22 mouse cellular contexts compared by ENCODE assay signal in genomic region chr7:81841439-81841838, GRCm38 (mm10). TPM values are rescaled to one million over a fixed set of nuclear protein-coding genes. Genes with fewer than 3 reads are reported as not detected.
DNase-seq lines count a peak whose midpoint lies in the region; ATAC-seq lines count a peak whose summit lies in the region.
"Had no signal": no experiment of that assay in that cellular context is flagged by ENCODE, and none has a peak within 500 bp of the region (broad histone marks: within the 10 kb centered on the region; RNA-seq: fewer than 3 reads in every experiment).

No protein-coding gene starts in this region.

- DNase-seq in forebrain, embryonic 10.5 days (ENCODE audit: extremely low spot score, low spot score): no peak
- peak; percentile 62 for DNase-seq in kidney, adult 11 months
- peak; percentile 38 for DNase-seq in testis, postnatal 10 days (ENCODE audit: low spot score)
- DNase-seq in testis, postnatal 14 days (ENCODE audit: low spot score): no peak
- no peak for DNase-seq in T-cell, adult 2 months (ENCODE audit: low spot score)
- DNase-seq in cerebellum, postnatal 4 days (ENCODE audit: low spot score in 2 of 2): no peak
- DNase-seq: cerebellum, postnatal 25 days; left cerebral cortex, postnatal 4 days; lung, postnatal 14 days; spleen, adult 18-20 months; thymus, postnatal 4 days had no signal

- no peaks in the 10 kb centered on the region for H3K9me3 ChIP-seq in forebrain, embryonic 15.5 days
- H3K9me3 ChIP-seq in forebrain, embryonic 10.5 days: no peaks in the 10 kb centered on the region
- no peaks in the 10 kb centered on the region for H3K9me3 ChIP-seq in kidney, embryonic 16.5 days (ENCODE audit: low read length)
- H3K9me3 ChIP-seq: embryonic facial prominence, embryonic 13.5 days; forebrain, embryonic 13.5 days; hindbrain, embryonic 10.5 days; midbrain, embryonic 12.5 days had no signal

- no peak overlapping the region for H3K4me3 ChIP-seq in forebrain, embryonic 15.5 days
- no peak overlapping the region for H3K4me3 ChIP-seq in forebrain, embryonic 10.5 days
- H3K4me3 ChIP-seq in kidney, embryonic 16.5 days (ENCODE audit: low read length): no peak overlapping the region
- H3K4me3 ChIP-seq: embryonic facial prominence, embryonic 13.5 days; forebrain, embryonic 13.5 days; hindbrain, embryonic 10.5 days; midbrain, embryonic 12.5 days had no signal

- H3K4me1 ChIP-seq in forebrain, embryonic 15.5 days: peaks cover 13% of the 10 kb centered on the region
- peaks cover 13% of the 10 kb centered on the region for H3K4me1 ChIP-seq in forebrain, embryonic 10.5 days
- no peaks in the 10 kb centered on the region for H3K4me1 ChIP-seq in kidney, embryonic 16.5 days (ENCODE audit: insufficient read depth, low read length)
- H3K4me1 ChIP-seq: hindbrain, embryonic 10.5 days; midbrain, embryonic 12.5 days had no signal

- H3K9ac ChIP-seq in forebrain, embryonic 15.5 days (replicated peaks): no peak overlapping the region
- H3K9ac ChIP-seq in kidney, embryonic 16.5 days (replicated peaks; ENCODE audit: low read length): no peak overlapping the region
- H3K9ac ChIP-seq: embryonic facial prominence, embryonic 13.5 days; forebrain, embryonic 13.5 days; liver, embryonic 14.5 days; midbrain, embryonic 12.5 days had no signal

- ATAC-seq in forebrain, embryonic 15.5 days (replicated peaks): no peak
- no peak for ATAC-seq in kidney, embryonic 16.5 days (ENCODE audit: low FRiP score, low TSS enrichment)
- ATAC-seq: forebrain, embryonic 13.5 days; inflammation-experienced regulatory T-cells, adult 6 months had no signal

- no peak overlapping the region for H3K4me2 ChIP-seq in forebrain, embryonic 15.5 days (replicated peaks)
- H3K4me2 ChIP-seq in kidney, embryonic 16.5 days (replicated peaks; ENCODE audit: low read depth, low read length): no peak overlapping the region
- H3K4me2 ChIP-seq: embryonic facial prominence, embryonic 13.5 days; forebrain, embryonic 13.5 days; midbrain, embryonic 12.5 days had no signal

- no peaks in the 10 kb centered on the region for H3K27me3 ChIP-seq in forebrain, embryonic 15.5 days
- H3K27me3 ChIP-seq in forebrain, embryonic 10.5 days (ENCODE audit: poor library complexity, severe bottlenecking): no peaks in the 10 kb centered on the region
- H3K27me3 ChIP-seq in kidney, embryonic 16.5 days (ENCODE audit: insufficient read depth, low read length): no peaks in the 10 kb centered on the region
- H3K27me3 ChIP-seq: embryonic facial prominence, embryonic 13.5 days; forebrain, embryonic 13.5 days; midbrain, embryonic 12.5 days had no signal

- WGBS in forebrain, embryonic 15.5 days: 91% methylated on average over 6 of the region's 6 CpGs
- WGBS in forebrain, embryonic 10.5 days: 86% methylated on average over 6 of the region's 6 CpGs
- WGBS in kidney, embryonic 16.5 days: 85% methylated on average over 6 of the region's 6 CpGs

- no peaks in the 10 kb centered on the region for H3K36me3 ChIP-seq in forebrain, embryonic 15.5 days
- no peaks in the 10 kb centered on the region for H3K36me3 ChIP-seq in forebrain, embryonic 10.5 days (replicated peaks)
- no peaks in the 10 kb centered on the region for H3K36me3 ChIP-seq in kidney, embryonic 16.5 days (ENCODE audit: insufficient read depth, low read length)
- H3K36me3 ChIP-seq: embryonic facial prominence, embryonic 13.5 days; hindbrain, embryonic 10.5 days; midbrain, embryonic 12.5 days had no signal

- H3K27ac ChIP-seq in forebrain, embryonic 15.5 days (replicated peaks): peak overlapping the region; percentile 66; the same call in 1 of the 2 replicates
- no peak overlapping the region for H3K27ac ChIP-seq in forebrain, embryonic 10.5 days
- H3K27ac ChIP-seq in kidney, embryonic 16.5 days (ENCODE audit: low read length): no peak overlapping the region
- H3K27ac ChIP-seq: embryonic facial prominence, embryonic 13.5 days; hindbrain, embryonic 10.5 days; liver, embryonic 14.5 days; midbrain, embryonic 12.5 days had no signal

RNA-seq across cellular contexts. Expression of gene Btbd1, which starts 12.2 kb away (rescaled TPM):
- polyA plus RNA-seq in forebrain, embryonic 15.5 days (2015; fragmentation: Nextera tagmentation; extraction: Ambion mirVana): 96.3 and 108 TPM in 2 replicates
- polyA plus RNA-seq in forebrain, embryonic 10.5 days (2016; fragmentation: Nextera tagmentation; extraction: Ambion mirVana): 56.6 and 60.7 TPM in 2 replicates
- 52.1 and 62.1 TPM in 2 replicates for polyA plus RNA-seq in kidney, embryonic 16.5 days (2015; fragmentation: Nextera tagmentation; extraction: Ambion mirVana)

RNA-seq across cellular contexts. Expression of gene Gm10160, which starts 14.2 kb away (rescaled TPM):
- polyA plus RNA-seq in forebrain, embryonic 15.5 days (2015; fragmentation: Nextera tagmentation; extraction: Ambion mirVana): not detected in 2 replicates
- polyA plus RNA-seq in forebrain, embryonic 10.5 days (2016; fragmentation: Nextera tagmentation; extraction: Ambion mirVana): not detected in 2 replicates
- not detected in 2 replicates for polyA plus RNA-seq in kidney, embryonic 16.5 days (2015; fragmentation: Nextera tagmentation; extraction: Ambion mirVana)
- polyA plus RNA-seq: embryonic facial prominence, embryonic 13.5 days; forebrain, embryonic 13.5 days; gonadal fat pad, adult 2 months; hindbrain, embryonic 10.5 days; inflammation-experienced regulatory T-cells, adult 6 months; liver, embryonic 14.5 days; midbrain, embryonic 12.5 days; neural tube, embryonic 11.5 days; stomach, embryonic 16.5 days had no signal

RNA-seq across cellular contexts. Expression of gene Tm6sf1, which starts 17.4 kb away (rescaled TPM):
- 7.1 and 7.6 TPM in 2 replicates for polyA plus RNA-seq in forebrain, embryonic 15.5 days (2015; fragmentation: Nextera tagmentation; extraction: Ambion mirVana)
- 11.2 and 11.7 TPM in 2 replicates for polyA plus RNA-seq in forebrain, embryonic 10.5 days (2016; fragmentation: Nextera tagmentation; extraction: Ambion mirVana)
- 13.2 and 14.3 TPM in 2 replicates for polyA plus RNA-seq in kidney, embryonic 16.5 days (2015; fragmentation: Nextera tagmentation; extraction: Ambion mirVana)

RNA-seq across cellular contexts. Expression of gene 3110040N11Rik, which starts 52.2 kb away (rescaled TPM):
- 51.6 and 52.2 TPM in 2 replicates for polyA plus RNA-seq in forebrain, embryonic 15.5 days (2015; fragmentation: Nextera tagmentation; extraction: Ambion mirVana)
- polyA plus RNA-seq in forebrain, embryonic 10.5 days (2016; fragmentation: Nextera tagmentation; extraction: Ambion mirVana): 38.3 and 40.9 TPM in 2 replicates
- polyA plus RNA-seq in kidney, embryonic 16.5 days (2015; fragmentation: Nextera tagmentation; extraction: Ambion mirVana): 47.4 and 51.8 TPM in 2 replicates

Comparison
In these comparisons a context has a peak if more than half of its experiments do, and no peak if none do; other contexts are left out.
1. DNase-seq: peak in kidney, adult 11 months (single experiment) and testis, postnatal 10 days (single experiment); none in forebrain, embryonic 10.5 days (single experiment), testis, postnatal 14 days (single experiment), T-cell, adult 2 months (single experiment) and cerebellum, postnatal 4 days (0 of 2).